In genomic region chr4:82383346-82383745, GRCm38 (mm10) we compare ENCODE assay signal across 13 mouse cellular contexts.
A peak's percentile ranks its signal among the peaks of the same experiment; 100 is the strongest.
DNase-seq lines count a peak whose midpoint lies in the region; ATAC-seq and TF ChIP-seq lines count a peak whose summit lies in the region.
"Had no signal": no experiment of that assay in that cellular context is flagged by ENCODE, and none has a peak within 500 bp of the region (broad histone marks: within the 10 kb centered on the region; RNA-seq: fewer than 3 reads in every experiment).

No protein-coding gene starts in this region.

- no peak overlapping the region for H3K4me3 ChIP-seq in heart, embryonic 13.5 days
- H3K4me3 ChIP-seq in lung, embryonic 16.5 days (ENCODE audit: low read length), result no peak overlapping the region
- no peak overlapping the region for H3K4me3 ChIP-seq in brown adipose tissue, adult 24 weeks (ENCODE audit: insufficient read depth, low read depth, low read length)
- H3K4me3 ChIP-seq in intestine, postnatal 0 days (ENCODE audit: low read depth, low read length), result no peak overlapping the region
- H3K4me3 ChIP-seq: embryonic facial prominence, embryonic 13.5 days; myocyte had no signal

- H3K27ac ChIP-seq in heart, embryonic 13.5 days (replicated peaks), result 0 out of 2 replicates have a peak overlapping the region, but pooled peaks have one; percentile 13
- peak overlapping the region; percentile 5; the same call in 1 of the 2 replicates for H3K27ac ChIP-seq in lung, embryonic 16.5 days (ENCODE audit: low read length)
- 0 out of 2 replicates have a peak overlapping the region, but pooled peaks have one; percentile 46 for H3K27ac ChIP-seq in brown adipose tissue, adult 24 weeks (replicated peaks; ENCODE audit: low read depth, low read length)
- H3K27ac ChIP-seq in intestine, postnatal 0 days (ENCODE audit: low read depth, low read length), result peak overlapping the region; percentile 64

- no peak for DNase-seq in heart, postnatal 4 days
- no peak for DNase-seq in lung, postnatal 10 days
- DNase-seq in cerebellum, adult 11-12 months, result no peak
- DNase-seq in urinary bladder, postnatal 36 days (ENCODE audit: low spot score in 2 of 2), result no peak
- DNase-seq: heart, postnatal 36 days; lung, postnatal 4 days; right cerebral cortex, adult 18-20 months had no signal

- H3K9me3 ChIP-seq in heart, embryonic 13.5 days, result no peaks in the 10 kb centered on the region
- no peaks in the 10 kb centered on the region for H3K9me3 ChIP-seq in lung, embryonic 16.5 days (ENCODE audit: control insufficient read depth, low read length)
- H3K9me3 ChIP-seq in intestine, postnatal 0 days (ENCODE audit: control insufficient read depth), result no peaks in the 10 kb centered on the region
- H3K9me3 ChIP-seq: embryonic facial prominence, embryonic 13.5 days had no signal

- H3K9ac ChIP-seq in heart, embryonic 13.5 days, result no peak overlapping the region
- no peak overlapping the region for H3K9ac ChIP-seq in lung, embryonic 16.5 days (ENCODE audit: low read length)
- no peak overlapping the region for H3K9ac ChIP-seq in intestine, postnatal 0 days (ENCODE audit: low read depth, low read length)
- H3K9ac ChIP-seq: embryonic facial prominence, embryonic 13.5 days had no signal

- H3K4me1 ChIP-seq in heart, embryonic 13.5 days, result peaks cover 76% of the 10 kb centered on the region
- H3K4me1 ChIP-seq in lung, embryonic 16.5 days (replicated peaks; ENCODE audit: control insufficient read depth, insufficient read depth, low read length), result peaks cover 37% of the 10 kb centered on the region
- peaks cover 23% of the 10 kb centered on the region for H3K4me1 ChIP-seq in brown adipose tissue, adult 24 weeks (ENCODE audit: control insufficient read depth, insufficient read depth, insufficient read length, low read length)
- H3K4me1 ChIP-seq in intestine, postnatal 0 days (replicated peaks; ENCODE audit: control insufficient read depth, insufficient read depth, low read length), result peaks cover 12% of the 10 kb centered on the region; the same call in 1 of the 2 replicates

- no peak for ATAC-seq in heart, embryonic 13.5 days (ENCODE audit: extremely low read depth, insufficient number of reproducible peaks, low FRiP score, low TSS enrichment)
- ATAC-seq in lung, embryonic 16.5 days (ENCODE audit: low read depth), result peak; percentile 16; the same call in 1 of the 2 replicates
- peak; percentile 53 for ATAC-seq in intestine, postnatal 0 days

- no peaks in the 10 kb centered on the region for H3K27me3 ChIP-seq in heart, embryonic 13.5 days (replicated peaks)
- no peaks in the 10 kb centered on the region for H3K27me3 ChIP-seq in lung, embryonic 16.5 days (ENCODE audit: control insufficient read depth, insufficient read depth, low read depth, low read length)
- no peaks in the 10 kb centered on the region for H3K27me3 ChIP-seq in intestine, postnatal 0 days (replicated peaks; ENCODE audit: control insufficient read depth, insufficient read depth, low read length)
- H3K27me3 ChIP-seq: embryonic facial prominence, embryonic 13.5 days had no signal

- no peak overlapping the region for H3K4me2 ChIP-seq in heart, embryonic 13.5 days
- no peak overlapping the region for H3K4me2 ChIP-seq in lung, embryonic 16.5 days (ENCODE audit: low read depth, low read length)
- H3K4me2 ChIP-seq in intestine, postnatal 0 days (replicated peaks; ENCODE audit: low read depth), result 0 out of 2 replicates have a peak overlapping the region, but pooled peaks have one; percentile 21
- H3K4me2 ChIP-seq: embryonic facial prominence, embryonic 13.5 days had no signal

- WGBS in heart, embryonic 13.5 days, result 71% methylated on average over 8 of the region's 8 CpGs
- WGBS in lung, embryonic 16.5 days, result 48% methylated on average over 8 of the region's 8 CpGs
- WGBS in intestine, postnatal 0 days, result 41% methylated on average over 8 of the region's 8 CpGs

- H3K36me3 ChIP-seq in heart, embryonic 13.5 days, result peaks cover 18% of the 10 kb centered on the region
- H3K36me3 ChIP-seq in lung, embryonic 16.5 days (ENCODE audit: control insufficient read depth, insufficient read depth, low read length), result peaks cover 6% of the 10 kb centered on the region; the same call in 1 of the 2 replicates
- no peaks in the 10 kb centered on the region; the same call in 1 of the 2 replicates for H3K36me3 ChIP-seq in intestine, postnatal 0 days (ENCODE audit: control insufficient read depth, insufficient read depth)

- no peak for TF ChIP-seq CTCF in intestine, postnatal 0 days (IDR thresholded peaks at IDR 0.05; ENCODE audit: low read depth)

Comparison
In these comparisons a context has a peak if more than half of its experiments do, and no peak if none do; other contexts are left out.
1. H3K27ac ChIP-seq: peak in every context shown above with its lines; median percentile 64 in intestine, postnatal 0 days; 46 in brown adipose tissue, adult 24 weeks; 13 in heart, embryonic 13.5 days; 5 in lung, embryonic 16.5 days.